Mouse (Mus musculus) neural tube, embryonic 12.5 days (tissue): ENCODE data around the gene Mtch1. TPM values are rescaled to one million over a fixed set of nuclear protein-coding genes. Genes with fewer than 3 reads are reported as not detected.
A peak's percentile ranks its signal among the peaks of the same experiment; 100 is the strongest.

Source experiments
- ATAC-seq: fragments of 200-750 bp; cut with Nextera tagmentation; 2 replicates; pipeline ENCODE4 v1.8.0; 2017; ENCODE audit warnings: low read depth, mild to moderate bottlenecking, moderate TSS enrichment, moderate library complexity; ENCODE audit not compliant: low FRiP score
- H3K27ac ChIP-seq: fragments of 300-500 bp; sonication (generic); 2 replicates; pipeline ENCODE4 v1.5.1; 2016
- H3K27me3 ChIP-seq: fragments of 300-500 bp; sonication (generic); replicated peaks from 2 replicates; pipeline ENCODE4 v1.6.1; 2016; ENCODE audit warnings: mild to moderate bottlenecking
- H3K36me3 ChIP-seq: fragments of 300-500 bp; sonication (generic); 2 replicates; pipeline ENCODE4 v1.6.1; 2016; ENCODE audit warnings: mild to moderate bottlenecking
- H3K4me1 ChIP-seq: fragments of 300-500 bp; sonication (generic); 2 replicates; pipeline ENCODE4 v1.6.1; 2016
- H3K4me2 ChIP-seq: fragments of 300-500 bp; sonication (generic); replicated peaks from 2 replicates; pipeline ENCODE4 v1.6.1; 2016; ENCODE audit warnings: mild to moderate bottlenecking
- H3K4me3 ChIP-seq: fragments of 300-500 bp; sonication (generic); 2 replicates; pipeline ENCODE4 v1.5.1; 2016
- H3K9ac ChIP-seq: fragments of 300-500 bp; sonication (generic); 2 replicates; pipeline ENCODE4 v1.6.1; 2016; ENCODE audit warnings: mild to moderate bottlenecking
- H3K9me3 ChIP-seq: fragments of 300-500 bp; sonication (generic); 2 replicates; pipeline ENCODE4 v1.6.1; 2016; ENCODE audit warnings: mild to moderate bottlenecking
- WGBS: fragments of 180-500 bp; shearing (Covaris S2); methylation state at CpG from one replicate; pipeline ENCODE4 v1.1.7; 2016; 5-methylcytosine and 5-hydroxymethylcytosine counted together
- polyA plus RNA-seq: library from polyadenylated mRNA; unstranded; fragments of >200 nt; fragmentation: Nextera tagmentation; extraction: Ambion mirVana; gene quantifications from 2 replicates; pipeline ENCODE4 v1.2.1, GENCODE M21; 2016

The Mtch1 gene
- polyA plus RNA-seq, 1 experiment from 2014 or later: 479 TPM

DNA sequence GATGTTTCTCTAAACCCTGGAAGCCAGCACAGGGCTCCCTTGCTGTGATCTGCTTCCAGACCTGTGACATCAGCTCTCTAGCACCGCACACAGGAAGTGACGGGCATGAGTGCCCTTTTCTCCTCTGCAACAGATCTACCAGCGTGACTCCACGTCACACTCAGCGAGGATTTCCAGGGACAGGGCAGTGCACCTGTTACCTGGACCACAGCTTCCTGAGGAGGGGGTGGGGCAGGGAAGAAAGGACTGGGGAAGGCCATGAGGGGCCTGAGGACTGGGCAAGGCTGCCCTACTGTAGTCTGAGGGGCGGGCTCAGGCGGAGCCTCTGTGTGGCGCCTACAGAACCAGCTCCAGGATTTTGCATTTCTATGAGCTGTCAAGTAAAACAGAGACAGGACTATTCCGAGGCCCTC lies 6.1 kb downstream of the Mtch1 start:
- Histone ChIP-seq H3K4me2 (peak overlapping the region; percentile 18; the same call in 1 of the 2 replicates), H3K4me3 (no peak overlapping the region)

DNA sequence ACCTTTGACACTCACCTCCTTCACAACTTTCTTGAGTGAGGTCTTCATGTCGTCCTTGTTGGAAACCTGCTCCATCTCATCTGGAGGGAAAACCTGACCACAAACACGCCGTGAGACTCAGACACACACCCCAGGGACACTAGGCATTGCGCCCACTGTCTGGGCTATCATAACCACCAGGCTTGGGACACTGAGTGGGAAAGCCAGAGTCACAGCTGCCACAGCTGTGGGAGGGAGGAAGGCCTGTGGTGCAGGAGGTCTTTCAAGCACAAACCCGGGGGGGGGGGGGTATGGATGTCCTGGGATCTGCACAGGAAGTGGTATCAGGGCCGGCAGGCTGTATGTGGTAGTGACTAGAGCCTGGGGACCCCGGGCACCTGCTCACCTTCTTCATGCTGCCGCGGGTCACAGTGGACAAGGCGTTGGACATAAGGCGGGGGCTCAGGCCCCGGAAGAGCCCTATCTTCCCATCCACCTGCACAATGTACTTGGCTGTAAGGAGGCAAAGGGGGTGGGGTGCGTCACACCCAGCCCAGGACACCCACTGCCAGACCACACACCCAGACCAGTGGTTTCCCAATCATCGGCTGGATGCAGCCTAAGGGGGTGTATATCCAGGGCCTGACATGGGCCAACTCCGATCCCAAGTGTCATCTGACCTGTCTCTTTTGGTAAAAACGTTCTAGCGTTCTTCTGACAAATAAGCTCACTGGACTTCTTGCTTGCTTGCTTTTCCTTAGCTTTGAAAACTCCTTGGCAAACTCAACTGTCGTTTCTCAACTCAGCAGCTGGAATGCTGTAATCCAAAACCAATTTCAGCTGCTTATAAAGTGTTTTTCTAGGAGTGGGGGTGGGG lies 7.1 kb downstream of the Mtch1 start:
- H3K9ac ChIP-seq: 0 out of 2 replicates have a peak overlapping the region, but pooled peaks have one; percentile 29
- no peaks in the 10 kb centered on the region for H3K9me3 ChIP-seq
- no peak overlapping the region for H3K4me2 ChIP-seq
- H3K4me3 ChIP-seq: no peak overlapping the region
- no peaks in the 10 kb centered on the region for H3K27me3 ChIP-seq
- H3K27ac ChIP-seq: no peak overlapping the region
- ATAC-seq: no peak
- peaks cover 22% of the 10 kb centered on the region for H3K4me1 ChIP-seq
- peaks cover 71% of the 10 kb centered on the region for H3K36me3 ChIP-seq
- WGBS: 87% methylated on average over 18 of the region's 18 CpGs

More for the DNA sequence above, 6.1 kb downstream of the Mtch1 start:
- no peak; the same call in 1 of the 2 replicates for ATAC-seq
- Histone ChIP-seq H3K27me3 (no peaks in the 10 kb centered on the region), H3K9me3 (no peaks in the 10 kb centered on the region), H3K36me3 (peaks cover 61% of the 10 kb centered on the region), H3K27ac (no peak overlapping the region), H3K4me1 (peaks cover 32% of the 10 kb centered on the region), H3K9ac (0 out of 2 replicates have a peak overlapping the region, but pooled peaks have one; percentile 29)
- 33% methylated on average over 9 of the region's 9 CpGs for WGBS

DNA sequence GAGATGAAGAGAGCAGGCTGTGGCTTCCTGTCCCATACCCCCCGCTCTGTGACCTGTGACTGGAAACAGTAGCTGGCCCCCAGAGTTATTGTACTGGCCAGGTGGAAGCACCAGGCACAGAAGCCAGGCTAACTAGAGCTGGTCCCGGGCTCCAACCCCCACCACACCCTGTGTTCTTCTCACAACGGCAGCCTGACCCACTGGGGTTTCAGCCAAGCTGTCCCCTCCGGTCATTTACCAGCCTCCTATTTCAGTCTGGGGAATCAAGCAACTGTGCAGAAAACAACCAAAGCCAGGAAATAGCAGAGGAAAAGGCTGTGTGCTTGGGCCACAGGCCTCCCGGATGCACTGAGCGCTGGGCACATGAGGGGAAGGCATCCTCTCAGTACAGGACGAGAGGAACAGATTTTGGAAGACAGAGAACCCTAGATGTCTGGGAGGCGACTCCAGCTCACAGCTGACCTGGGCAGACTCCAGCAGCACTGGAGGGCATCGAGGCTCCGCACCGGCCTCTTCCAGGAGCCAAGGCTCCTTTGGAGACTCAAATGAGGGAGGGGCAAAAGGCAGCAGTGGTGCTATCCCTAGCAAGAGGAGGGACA lies 8.5 kb downstream of the Mtch1 start:
- H3K27me3 ChIP-seq: no peaks in the 10 kb centered on the region
- H3K36me3 ChIP-seq: peaks cover 80% of the 10 kb centered on the region
- H3K4me2 ChIP-seq: no peak overlapping the region
- no peak overlapping the region for H3K4me3 ChIP-seq
- ATAC-seq: no peak
- no peaks in the 10 kb centered on the region for H3K9me3 ChIP-seq
- peaks cover 18% of the 10 kb centered on the region for H3K4me1 ChIP-seq
- H3K9ac ChIP-seq: 0 out of 2 replicates have a peak overlapping the region, but pooled peaks have one; percentile 9
- no peak overlapping the region for H3K27ac ChIP-seq
- WGBS: 92% methylated on average over 11 of the region's 11 CpGs

DNA sequence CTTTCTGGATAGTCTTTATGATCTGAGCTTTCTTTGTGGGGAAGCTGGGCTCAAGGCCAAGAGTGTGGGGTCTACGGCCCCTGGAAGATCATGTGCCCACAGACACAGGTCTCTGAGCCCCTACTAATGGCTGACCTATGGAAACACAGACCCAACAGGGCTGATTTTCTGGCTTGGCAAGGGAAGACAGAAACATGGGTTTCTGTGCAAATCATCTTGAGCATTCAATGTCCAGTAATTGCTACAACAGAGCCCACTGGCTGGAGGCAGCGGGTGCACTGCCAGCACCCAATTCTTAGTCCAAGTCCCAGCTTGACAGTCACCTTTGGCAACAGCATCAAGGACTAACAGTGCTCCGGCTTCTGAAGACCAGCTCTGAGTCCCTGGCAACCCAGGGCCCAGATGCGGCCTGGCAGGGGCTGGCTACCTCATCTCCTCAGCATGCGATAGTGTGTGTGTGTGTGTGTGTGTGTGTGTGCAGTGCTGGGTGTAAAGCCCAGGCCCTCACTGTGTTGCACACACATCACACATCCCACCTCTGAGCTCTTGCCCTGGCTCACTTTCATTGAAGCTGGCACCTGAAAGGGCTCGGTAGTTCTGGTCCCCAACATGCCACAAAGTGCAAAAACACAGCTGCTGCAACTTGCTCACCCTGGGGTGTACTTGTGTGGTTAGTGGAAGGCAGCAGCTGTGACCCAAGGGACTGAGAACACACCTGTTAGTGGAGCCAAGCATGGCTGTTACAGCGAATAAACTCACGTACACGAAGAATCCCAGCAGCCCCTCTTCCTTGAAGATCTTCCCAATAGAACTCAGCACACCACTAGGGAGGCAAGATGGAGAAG lies 9.5 kb downstream of the Mtch1 start:
- H3K9me3 ChIP-seq: no peaks in the 10 kb centered on the region
- H3K4me3 ChIP-seq: no peak overlapping the region
- no peak overlapping the region for H3K9ac ChIP-seq
- peaks cover 18% of the 10 kb centered on the region for H3K4me1 ChIP-seq
- peaks cover 81% of the 10 kb centered on the region for H3K36me3 ChIP-seq
- no peaks in the 10 kb centered on the region for H3K27me3 ChIP-seq
- H3K27ac ChIP-seq: no peak overlapping the region
- H3K4me2 ChIP-seq: no peak overlapping the region
- WGBS: 91% methylated on average over 9 of the region's 9 CpGs
- no peak for ATAC-seq

DNA sequence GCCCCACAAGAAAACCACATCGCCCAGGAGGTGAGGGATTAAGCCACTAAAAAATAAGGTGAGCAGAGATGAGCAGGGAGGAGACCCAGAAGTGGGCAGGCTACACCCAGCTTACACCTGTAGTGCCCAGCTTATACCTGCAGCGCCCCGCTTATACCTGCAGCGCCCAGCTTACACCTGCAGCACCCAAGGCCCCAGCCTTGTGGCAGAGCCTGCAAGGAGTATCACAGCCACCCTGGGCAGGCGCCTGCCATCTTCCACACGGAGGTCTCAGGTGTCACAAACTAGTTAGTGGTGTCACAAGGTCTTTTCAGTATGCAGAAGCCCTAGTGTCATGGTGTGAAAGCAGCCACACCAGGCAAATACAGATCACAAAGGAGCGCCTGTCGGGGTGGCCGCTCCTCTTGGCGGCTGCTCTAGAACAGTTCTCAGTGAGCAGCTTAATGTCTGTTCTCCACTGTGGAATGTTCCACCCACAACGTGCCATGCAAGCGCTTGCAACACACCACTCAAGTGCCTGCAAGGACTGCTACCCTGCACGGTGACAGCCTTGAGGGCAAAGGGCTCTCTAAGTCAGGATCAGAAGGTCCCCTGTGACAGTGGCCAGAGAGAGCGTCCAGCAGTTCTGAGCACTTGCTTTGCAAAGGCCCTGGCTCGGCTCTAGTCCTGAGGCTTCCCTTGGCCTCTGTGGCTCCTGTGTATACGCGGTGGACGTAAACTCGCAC lies 11.3 kb downstream of the Mtch1 start:
- no peak overlapping the region for H3K4me3 ChIP-seq
- 93% methylated on average over 19 of the region's 19 CpGs for WGBS
- H3K27me3 ChIP-seq: no peaks in the 10 kb centered on the region
- H3K36me3 ChIP-seq: peaks cover 90% of the 10 kb centered on the region
- H3K4me1 ChIP-seq: peaks cover 4% of the 10 kb centered on the region
- H3K4me2 ChIP-seq: no peak overlapping the region
- ATAC-seq: no peak
- H3K9me3 ChIP-seq: no peaks in the 10 kb centered on the region
- no peak overlapping the region for H3K9ac ChIP-seq
- H3K27ac ChIP-seq: no peak overlapping the region

DNA sequence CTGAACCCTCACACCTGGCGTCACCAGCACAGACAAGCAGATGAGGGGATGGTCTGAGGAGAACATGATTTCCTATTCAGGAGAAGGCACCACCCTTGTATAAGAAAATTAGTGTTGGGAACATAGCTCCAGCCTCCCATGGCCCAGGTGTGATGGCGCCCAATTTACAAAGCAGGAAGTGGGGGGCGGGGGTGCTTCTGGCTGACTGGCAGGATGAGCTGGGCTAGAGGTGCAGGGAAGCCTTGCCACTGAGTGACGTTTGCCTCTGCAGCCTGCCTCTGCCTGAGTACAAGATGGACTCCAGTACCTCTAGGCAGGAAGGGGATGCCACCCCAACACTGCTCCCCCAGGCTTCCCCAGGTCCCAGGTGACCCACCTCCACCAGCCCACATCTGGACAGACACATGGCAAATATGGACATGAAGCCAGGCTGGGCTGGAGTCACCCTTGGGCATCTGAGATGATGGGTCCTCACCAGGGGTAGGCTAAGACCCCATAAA lies 15.5 kb downstream of the Mtch1 start:
- Histone ChIP-seq H3K4me3 (no peak overlapping the region), H3K4me2 (no peak overlapping the region), H3K36me3 (peaks cover 65% of the 10 kb centered on the region), H3K4me1 (peaks cover 7% of the 10 kb centered on the region), H3K27me3 (peaks cover 5% of the 10 kb centered on the region; the same call in 1 of the 2 replicates), H3K27ac (no peak overlapping the region), H3K9ac (no peak overlapping the region), H3K9me3 (no peaks in the 10 kb centered on the region)
- WGBS: 89% methylated on average over 4 of the region's 4 CpGs
- no peak for ATAC-seq

DNA sequence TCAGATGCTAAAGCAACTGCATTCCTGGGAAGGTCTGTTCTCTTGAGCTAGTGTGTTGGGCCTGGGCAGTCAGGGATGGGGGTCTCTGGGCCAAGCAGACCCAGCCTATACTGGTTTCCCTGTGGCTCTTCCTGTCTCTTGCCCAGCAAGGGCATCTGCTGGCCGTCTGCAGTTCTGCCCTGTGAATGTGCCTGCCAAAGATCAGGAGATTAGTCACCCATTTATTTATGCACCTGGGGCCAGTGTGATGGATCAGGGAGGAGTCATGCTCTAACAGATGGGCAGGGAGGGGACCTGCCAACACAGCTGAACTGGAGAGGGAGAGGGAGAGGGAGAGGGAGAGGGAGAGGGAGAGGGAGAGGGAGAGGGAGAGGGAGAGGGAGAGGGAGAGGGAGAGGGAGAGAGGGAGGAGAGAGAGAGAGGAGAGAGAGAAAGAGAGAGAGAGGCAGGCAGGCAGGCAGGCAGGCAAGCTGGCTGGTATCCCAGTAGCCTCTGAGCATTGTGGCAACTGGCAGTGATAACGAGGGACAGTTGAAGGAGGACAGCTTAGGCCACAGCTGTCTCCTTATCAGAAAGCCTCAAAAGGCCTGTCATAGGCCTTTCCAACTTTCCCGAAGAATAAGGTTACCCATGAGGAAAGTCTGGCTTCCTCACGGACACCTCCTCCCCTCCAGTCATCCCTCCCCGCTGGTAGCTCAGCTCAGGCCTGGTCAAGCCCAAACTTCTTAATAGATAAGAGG lies 16.9 kb downstream of the Mtch1 start:
- H3K27me3 ChIP-seq: peaks cover 10% of the 10 kb centered on the region
- H3K9me3 ChIP-seq: no peaks in the 10 kb centered on the region
- no peak overlapping the region for H3K4me2 ChIP-seq
- H3K4me1 ChIP-seq: peaks cover 21% of the 10 kb centered on the region
- no peak overlapping the region for H3K27ac ChIP-seq
- H3K36me3 ChIP-seq: peaks cover 51% of the 10 kb centered on the region
- H3K9ac ChIP-seq: no peak overlapping the region
- ATAC-seq: no peak
- 46% methylated on average over 5 of the region's 5 CpGs for WGBS
- no peak overlapping the region for H3K4me3 ChIP-seq

DNA sequence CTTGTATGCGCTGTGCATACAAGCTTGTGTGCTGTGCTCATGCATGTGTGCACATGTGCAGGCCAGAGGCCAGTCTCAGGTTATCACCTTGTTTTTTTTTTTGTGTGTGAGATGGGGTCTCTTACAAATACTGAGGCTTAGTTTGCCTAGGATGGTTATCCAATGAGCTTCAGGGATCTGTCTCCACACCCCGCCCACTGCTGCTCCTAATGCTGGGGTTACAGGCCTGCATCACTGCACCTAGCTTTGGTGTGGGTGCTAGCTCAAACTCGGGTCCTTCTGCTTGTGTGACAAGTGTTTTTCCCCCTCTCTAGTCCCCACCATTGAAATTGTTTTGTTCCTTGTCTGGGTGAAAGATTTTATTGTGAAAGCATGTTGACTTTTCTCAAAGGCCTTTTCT lies 17.5 kb downstream of the Mtch1 start:
- Histone ChIP-seq H3K4me3 (no peak overlapping the region), H3K4me1 (peaks cover 24% of the 10 kb centered on the region), H3K27me3 (peaks cover 14% of the 10 kb centered on the region), H3K9me3 (no peaks in the 10 kb centered on the region), H3K4me2 (no peak overlapping the region), H3K27ac (no peak overlapping the region), H3K9ac (no peak overlapping the region), H3K36me3 (peaks cover 45% of the 10 kb centered on the region)
- ATAC-seq: no peak
- WGBS: 85% methylated on average over 3 of the region's 3 CpGs

DNA sequence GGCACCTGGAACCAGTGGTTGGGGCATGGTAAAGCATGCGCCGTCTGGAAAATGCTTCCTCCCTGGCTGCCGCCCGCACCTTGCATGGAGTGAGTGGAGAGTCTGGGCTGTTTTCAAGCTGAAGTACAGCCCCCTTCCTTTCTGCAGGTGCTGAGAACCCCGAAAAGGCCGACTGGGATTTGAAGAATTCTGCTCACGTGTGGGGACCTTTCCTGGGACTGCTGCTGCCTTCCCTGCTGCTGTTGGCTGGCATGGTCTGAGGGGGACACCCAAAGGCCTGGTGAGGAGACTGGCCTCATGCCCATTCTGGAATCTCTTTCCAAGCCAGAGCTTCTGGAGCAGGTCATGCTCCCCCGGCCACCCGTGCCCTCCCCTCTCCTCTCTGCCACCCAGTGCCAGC lies 20.0 kb downstream of the Mtch1 start:
- Histone ChIP-seq H3K4me2 (0 out of 2 replicates have a peak overlapping the region, but pooled peaks have one; percentile 64), H3K9ac (no peak overlapping the region), H3K9me3 (no peaks in the 10 kb centered on the region), H3K27ac (no peak overlapping the region), H3K4me1 (peaks cover 24% of the 10 kb centered on the region), H3K27me3 (peaks cover 28% of the 10 kb centered on the region), H3K4me3 (no peak overlapping the region), H3K36me3 (peaks cover 24% of the 10 kb centered on the region)
- no peak for ATAC-seq
- whole genome bisulfite sequencing: 83% methylated on average over 9 of the region's 9 CpGs

DNA sequence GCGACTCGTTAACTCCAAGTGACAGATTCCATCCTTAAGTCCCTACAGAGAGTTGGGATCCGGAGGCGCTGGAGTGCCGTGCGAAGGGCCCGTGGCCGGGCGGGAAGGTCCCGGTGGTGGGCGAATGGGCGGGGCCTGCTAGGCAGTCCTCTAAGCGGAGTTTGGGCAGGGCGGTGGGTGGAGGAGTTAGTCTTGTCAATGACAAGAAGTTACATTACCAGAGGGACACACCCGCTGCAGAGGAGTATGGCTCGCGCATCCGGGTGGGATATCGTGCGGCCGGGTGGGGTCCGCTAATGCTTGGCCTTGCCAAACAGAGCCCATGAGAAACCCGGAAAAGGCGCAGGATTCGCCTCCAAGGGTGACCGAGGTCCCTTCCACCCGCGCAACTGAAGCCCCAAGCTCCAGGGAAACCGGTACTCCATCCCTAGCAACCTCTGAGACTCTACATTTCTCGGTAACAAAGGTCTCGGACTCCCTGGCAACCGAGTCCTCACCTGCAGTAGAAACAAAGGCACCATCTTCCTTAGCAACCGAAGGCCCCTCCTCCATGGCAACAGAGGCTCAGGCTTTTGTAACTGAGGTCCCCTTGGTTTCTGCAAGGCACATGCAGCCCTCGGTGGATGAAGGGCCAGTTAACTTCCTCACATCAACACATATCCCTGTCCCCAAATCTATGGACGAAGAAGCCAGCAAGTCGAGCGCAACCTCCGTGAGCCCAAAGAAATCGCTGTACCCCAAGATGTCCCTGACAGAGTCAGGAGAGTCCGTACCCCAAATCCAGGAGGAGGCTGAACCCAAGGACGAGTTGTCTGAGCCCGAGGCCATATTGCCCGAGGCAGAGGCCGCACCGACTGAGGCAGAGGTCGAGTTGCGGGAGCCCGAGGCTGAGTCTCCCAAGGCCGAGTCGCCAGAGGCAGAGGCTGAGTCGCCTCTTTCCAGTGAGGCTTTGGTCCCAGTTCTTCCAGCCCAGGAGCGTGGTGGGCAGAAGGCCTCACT lies 20.9 kb downstream of the Mtch1 start:
- peaks cover 37% of the 10 kb centered on the region for H3K27me3 ChIP-seq

More for the DNA sequence above, 20.9 kb downstream of the Mtch1 start:
- H3K4me3 ChIP-seq: peak overlapping the region; percentile 23
- H3K9ac ChIP-seq: peak overlapping the region; percentile 51
- H3K27ac ChIP-seq: peak overlapping the region; percentile 7; the same call in 1 of the 2 replicates
- WGBS: 11% methylated on average over 52 of the region's 52 CpGs
- peaks cover 16% of the 10 kb centered on the region for H3K36me3 ChIP-seq
- H3K9me3 ChIP-seq: no peaks in the 10 kb centered on the region
- H3K4me2 ChIP-seq: peak overlapping the region; percentile 64
- ATAC-seq: peak; percentile 65
- peaks cover 33% of the 10 kb centered on the region for H3K4me1 ChIP-seq
